In genomic region chr7:67740796-67741195, GRCm38 (mm10) we compare ENCODE assay signal across 10 mouse cellular contexts. TPM values are rescaled to one million over a fixed set of nuclear protein-coding genes. Genes with fewer than 3 reads are reported as not detected.
DNase-seq lines count a peak whose midpoint lies in the region; ATAC-seq and TF ChIP-seq lines count a peak whose summit lies in the region.
"Had no signal": no experiment of that assay in that cellular context is flagged by ENCODE, and none has a peak within 500 bp of the region (broad histone marks: within the 10 kb centered on the region; RNA-seq: fewer than 3 reads in every experiment).

No protein-coding gene starts in this region.

- H3K27ac ChIP-seq in hindbrain, postnatal 0 days = 0 out of 2 replicates have a peak overlapping the region, but pooled peaks have one; percentile 15
- no peak overlapping the region for H3K27ac ChIP-seq in hindbrain, embryonic 16.5 days (ENCODE audit: low read depth, low read length)
- peak overlapping the region; percentile 44 for H3K27ac ChIP-seq in embryonic facial prominence, embryonic 15.5 days (replicated peaks)
- H3K27ac ChIP-seq in limb, embryonic 10.5 days = peak overlapping the region; percentile 50; the same call in 1 of the 2 replicates
- H3K27ac ChIP-seq in midbrain, embryonic 10.5 days (replicated peaks) = no peak overlapping the region
- H3K27ac ChIP-seq: neural tube, embryonic 12.5 days had no signal

- no peaks in the 10 kb centered on the region for H3K27me3 ChIP-seq in hindbrain, postnatal 0 days (ENCODE audit: insufficient read depth, low read length)
- H3K27me3 ChIP-seq in hindbrain, embryonic 16.5 days (replicated peaks; ENCODE audit: control insufficient read depth, insufficient read depth, low read length) = no peaks in the 10 kb centered on the region
- no peaks in the 10 kb centered on the region for H3K27me3 ChIP-seq in embryonic facial prominence, embryonic 15.5 days
- no peaks in the 10 kb centered on the region for H3K27me3 ChIP-seq in limb, embryonic 10.5 days (ENCODE audit: low read depth, poor library complexity, severe bottlenecking)
- H3K27me3 ChIP-seq in midbrain, embryonic 10.5 days (ENCODE audit: low read depth, poor library complexity, severe bottlenecking) = no peaks in the 10 kb centered on the region
- H3K27me3 ChIP-seq: neural tube, embryonic 12.5 days had no signal

- DNase-seq in hindbrain, postnatal 0 days (ENCODE audit: low spot score) = no peak
- DNase-seq in NIH3T3 (ENCODE audit: low read depth) = peak; percentile 76
- DNase-seq in limb, embryonic 10.5 days (ENCODE audit: low spot score) = no peak
- DNase-seq in midbrain, embryonic 10.5 days (ENCODE audit: low spot score) = no peak
- DNase-seq in cerebellum, postnatal 4 days (ENCODE audit: low spot score in 2 of 2) = no peak

- TF ChIP-seq CTCF in hindbrain, postnatal 0 days (IDR thresholded peaks at IDR 0.05; ENCODE audit: low read depth) = no peak

- H3K9ac ChIP-seq in hindbrain, postnatal 0 days (replicated peaks; ENCODE audit: low read length) = no peak overlapping the region
- no peak overlapping the region for H3K9ac ChIP-seq in hindbrain, embryonic 16.5 days (ENCODE audit: low read depth, low read length)
- H3K9ac ChIP-seq in embryonic facial prominence, embryonic 15.5 days = no peak overlapping the region
- H3K9ac ChIP-seq: neural tube, embryonic 12.5 days had no signal

- 83% methylated on average over 5 of the region's 5 CpGs for WGBS in hindbrain, postnatal 0 days
- 82% methylated on average over 5 of the region's 5 CpGs for WGBS in hindbrain, embryonic 16.5 days
- 58% methylated on average over 5 of the region's 5 CpGs for WGBS in embryonic facial prominence, embryonic 15.5 days
- 80% methylated on average over 5 of the region's 5 CpGs for WGBS in limb, embryonic 10.5 days
- 85% methylated on average over 5 of the region's 5 CpGs for WGBS in midbrain, embryonic 10.5 days

- no peaks in the 10 kb centered on the region for H3K4me1 ChIP-seq in hindbrain, postnatal 0 days (ENCODE audit: insufficient read depth, low read length)
- H3K4me1 ChIP-seq in hindbrain, embryonic 16.5 days (ENCODE audit: control insufficient read depth, insufficient read depth, low read depth, low read length) = no peaks in the 10 kb centered on the region; the same call in 1 of the 2 replicates
- peaks cover 15% of the 10 kb centered on the region; the same call in 1 of the 2 replicates for H3K4me1 ChIP-seq in embryonic facial prominence, embryonic 15.5 days
- H3K4me1 ChIP-seq in limb, embryonic 10.5 days = peaks cover 31% of the 10 kb centered on the region
- H3K4me1 ChIP-seq in midbrain, embryonic 10.5 days = no peaks in the 10 kb centered on the region

- H3K9me3 ChIP-seq in hindbrain, postnatal 0 days (ENCODE audit: low read length) = no peaks in the 10 kb centered on the region
- no peaks in the 10 kb centered on the region for H3K9me3 ChIP-seq in hindbrain, embryonic 16.5 days (ENCODE audit: control insufficient read depth, low read length)
- no peaks in the 10 kb centered on the region for H3K9me3 ChIP-seq in embryonic facial prominence, embryonic 15.5 days (replicated peaks)
- no peaks in the 10 kb centered on the region for H3K9me3 ChIP-seq in limb, embryonic 10.5 days (replicated peaks)
- H3K9me3 ChIP-seq in midbrain, embryonic 10.5 days (replicated peaks) = 0 out of 2 replicates have a peak, but pooled peaks cover 4% of the 10 kb centered on the region
- H3K9me3 ChIP-seq: neural tube, embryonic 12.5 days had no signal

- H3K4me3 ChIP-seq in hindbrain, postnatal 0 days (ENCODE audit: low read length) = no peak overlapping the region
- H3K4me3 ChIP-seq in hindbrain, embryonic 16.5 days (ENCODE audit: low read length) = no peak overlapping the region
- H3K4me3 ChIP-seq in embryonic facial prominence, embryonic 15.5 days (replicated peaks) = no peak overlapping the region
- H3K4me3 ChIP-seq in limb, embryonic 10.5 days = no peak overlapping the region
- no peak overlapping the region for H3K4me3 ChIP-seq in midbrain, embryonic 10.5 days
- H3K4me3 ChIP-seq: neural tube, embryonic 12.5 days had no signal

- no peak overlapping the region for H3K4me2 ChIP-seq in hindbrain, postnatal 0 days (ENCODE audit: low read depth, low read length)
- no peak overlapping the region for H3K4me2 ChIP-seq in hindbrain, embryonic 16.5 days (ENCODE audit: low read length)
- H3K4me2 ChIP-seq in embryonic facial prominence, embryonic 15.5 days (replicated peaks) = no peak overlapping the region
- H3K4me2 ChIP-seq: neural tube, embryonic 12.5 days had no signal

- no peaks in the 10 kb centered on the region for H3K36me3 ChIP-seq in hindbrain, postnatal 0 days (ENCODE audit: insufficient read depth, low read length)
- no peaks in the 10 kb centered on the region for H3K36me3 ChIP-seq in hindbrain, embryonic 16.5 days (ENCODE audit: control insufficient read depth, insufficient read depth, low read length)
- H3K36me3 ChIP-seq in embryonic facial prominence, embryonic 15.5 days = no peaks in the 10 kb centered on the region
- H3K36me3 ChIP-seq in limb, embryonic 10.5 days = no peaks in the 10 kb centered on the region
- 0 out of 2 replicates have a peak, but pooled peaks cover 3% of the 10 kb centered on the region for H3K36me3 ChIP-seq in midbrain, embryonic 10.5 days
- H3K36me3 ChIP-seq: neural tube, embryonic 12.5 days had no signal

- no peak for ATAC-seq in hindbrain, postnatal 0 days
- ATAC-seq in hindbrain, embryonic 16.5 days = no peak
- ATAC-seq in embryonic facial prominence, embryonic 15.5 days (ENCODE audit: insufficient number of reproducible peaks, low FRiP score, low TSS enrichment, low read depth) = no peak
- no peak for ATAC-seq in megakaryocyte progenitor cell, adult 5-6 weeks (replicated peaks; ENCODE audit: poor library complexity)

RNA-seq across cellular contexts. Expression of gene Synm, which starts 18.7 kb away (rescaled TPM):
- total RNA-seq in hindbrain, postnatal 0 days (2014; rRNA removed) = 6.4 and 7.8 TPM in 2 replicates
- 5.8 TPM in 2 replicates for polyA plus RNA-seq in hindbrain, postnatal 0 days (2015; fragmentation: Nextera tagmentation; extraction: Ambion mirVana)
- 6.0 and 7.1 TPM in 2 replicates for polyA plus RNA-seq in hindbrain, embryonic 16.5 days (2015; fragmentation: Nextera tagmentation; extraction: Ambion mirVana)
- 1.1 and 1.9 TPM in 2 replicates for polyA plus RNA-seq in embryonic facial prominence, embryonic 15.5 days (2015; fragmentation: Nextera tagmentation; extraction: Ambion mirVana)
- polyA plus RNA-seq in limb, embryonic 10.5 days (2016; fragmentation: Nextera tagmentation; extraction: Ambion mirVana) = 0.15 and 0.29 TPM in 2 replicates
- polyA plus RNA-seq in midbrain, embryonic 10.5 days (2016; fragmentation: Nextera tagmentation; extraction: Ambion mirVana) = 0.83 and 1.5 TPM in 2 replicates
- total RNA-seq in megakaryocyte progenitor cell, adult 5-6 weeks (2015) = not detected in 2 replicates
- not detected in 2 replicates for total RNA-seq in megakaryocyte progenitor cell, adult 5-6 weeks (2017)
- total RNA-seq: CH12.LX had no signal

Comparison
In these comparisons a context has a peak if more than half of its experiments do, and no peak if none do; other contexts are left out.
1. H3K27ac ChIP-seq: peak in hindbrain, postnatal 0 days (single experiment), embryonic facial prominence, embryonic 15.5 days (single experiment) and limb, embryonic 10.5 days (single experiment); none in hindbrain, embryonic 16.5 days (single experiment) and midbrain, embryonic 10.5 days (single experiment).